Mouse (Mus musculus) myocyte (in vitro differentiated cells): ENCODE results near the gene Vps9d1.
"Not testable (repeated sequence)": the region's sequence is repeated elsewhere in the genome, so short reads cannot be mapped to it uniquely, and the experiment has no call there.

Experiments used
- E2F4 ChIP-seq: IDR thresholded peaks from one replicate; pipeline ENCODE4 v1.6.1; 2011; ENCODE audit warnings: mild to moderate bottlenecking, control low read depth, moderate library complexity; ENCODE audit not compliant: insufficient read depth
- MAX ChIP-seq: IDR thresholded peaks from one replicate; pipeline ENCODE4 v1.6.1; 2011; ENCODE audit warnings: low read depth, mild to moderate bottlenecking, control low read depth
- MYOG ChIP-seq, 3 experiments: IDR thresholded peaks; one replicate each; pipeline ENCODE4 v1.6.1; 2011; ENCODE audit warnings: control low read depth in 2 of 3, low read depth in 2 of 3, mild to moderate bottlenecking in 2 of 3; ENCODE audit not compliant: insufficient read length in 2 of 3, control insufficient read depth in 1 of 3, insufficient read depth in 1 of 3
- POLR2A ChIP-seq: IDR thresholded peaks from one replicate; pipeline ENCODE4 v1.6.1; 2011; ENCODE audit warnings: low read depth, mild to moderate bottlenecking, control low read depth, moderate library complexity; ENCODE audit not compliant: insufficient read length
- POLR2AphosphoS2 ChIP-seq: IDR thresholded peaks from one replicate; pipeline ENCODE4 v1.6.1; 2011; ENCODE audit warnings: low read depth, control low read depth; ENCODE audit not compliant: insufficient read length
- REST ChIP-seq: IDR thresholded peaks from one replicate; pipeline ENCODE4 v1.6.1; 2011; ENCODE audit warnings: mild to moderate bottlenecking, control low read depth, moderate library complexity; ENCODE audit not compliant: insufficient read depth, insufficient read length
- SRF ChIP-seq: IDR thresholded peaks from one replicate; pipeline ENCODE4 v1.6.1; 2011; ENCODE audit warnings: low read depth; ENCODE audit not compliant: control insufficient read depth, insufficient read length
- TCF12 ChIP-seq: IDR thresholded peaks from one replicate; pipeline ENCODE4 v1.6.1; 2011; ENCODE audit warnings: mild to moderate bottlenecking, control low read depth; ENCODE audit not compliant: poor library complexity, insufficient read depth, severe bottlenecking
- USF1 ChIP-seq: IDR thresholded peaks from one replicate; pipeline ENCODE4 v1.6.1; 2011; ENCODE audit warnings: low read depth, mild to moderate bottlenecking, control low read depth, moderate library complexity

DNA sequence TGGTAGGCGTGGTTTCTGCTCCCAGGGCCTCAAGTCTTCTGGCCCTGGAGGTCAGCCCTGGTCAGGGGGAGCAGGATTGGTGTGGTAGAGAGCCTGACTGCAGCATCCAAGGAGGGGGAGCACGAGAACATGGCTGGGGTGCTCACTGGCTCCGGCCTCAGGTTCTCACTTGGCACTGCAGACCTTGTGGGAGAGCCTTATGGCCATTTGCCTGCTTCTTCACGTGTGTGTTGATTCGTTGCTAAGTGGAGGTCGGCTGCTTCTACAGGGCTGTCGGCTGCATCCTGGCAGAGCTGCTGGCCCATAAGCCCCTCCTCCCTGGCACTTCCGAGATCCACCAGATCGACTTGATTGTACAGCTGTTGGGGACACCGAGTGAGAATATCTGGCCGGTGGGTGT is 23.8 kb downstream of the Vps9d1 start:
- not testable (repeated sequence) for TF ChIP-seq POLR2A; E2F4; MYOG (IDR thresholded peaks at IDR 0.05; ENCODE audit: control insufficient read depth in 1 of 3, insufficient read depth in 1 of 3, insufficient read length in 2 of 3, low read depth in 2 of 3); MAX; REST; SRF; TCF12; POLR2AphosphoS2; USF1
